Mouse (Mus musculus): ENCODE measurements around the gene Fam102b. TPM values are rescaled to one million over a fixed set of nuclear protein-coding genes. Genes with fewer than 3 reads are reported as not detected.

Gene Fam102b
- total and polyA plus RNA-seq, 3 experiments = 0.01 to 0.15 (median 0.11) TPM

DNA sequence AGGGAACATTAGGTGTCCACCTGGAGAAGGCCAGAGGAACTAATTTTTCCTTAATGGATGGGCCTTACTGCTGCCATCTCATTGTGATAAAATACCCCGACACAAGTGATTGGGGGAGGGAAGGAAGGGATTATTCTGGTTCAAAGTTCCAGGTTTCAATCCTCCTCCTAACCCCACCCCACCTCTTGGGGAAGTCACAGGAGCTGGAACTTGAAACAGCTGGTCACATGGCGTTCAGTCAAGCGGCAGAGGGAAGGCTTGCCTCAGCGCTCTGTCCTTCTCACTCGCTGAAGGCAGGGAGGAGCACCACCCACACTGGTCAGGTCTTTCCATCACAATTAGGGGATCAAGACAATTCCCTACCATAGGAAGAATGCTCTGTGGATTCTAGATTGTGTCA is 88.7 kb downstream of the Fam102b start:
- Histone ChIP-seq H3K9me3 (replicated peaks) (peaks cover 9% of the 10 kb centered on the region), H3K4me1 (ENCODE audit: insufficient read depth, low read depth, low read length) (no peaks in the 10 kb centered on the region), H3K36me3 (replicated peaks) (no peaks in the 10 kb centered on the region), H3K4me3 (ENCODE audit: low read depth, low read length) (no peak overlapping the region), H3K27me3 (ENCODE audit: insufficient read depth, low read length) (no peaks in the 10 kb centered on the region)
- TF ChIP-seq CTCF (IDR thresholded peaks at IDR 0.05; ENCODE audit: low read depth, low read length) = no peak
- TF ChIP-seq POLR2AphosphoS5 (IDR thresholded peaks at IDR 0.05; ENCODE audit: insufficient replicate concordance, low read depth, low read length) = no peak
- no peak for TF ChIP-seq GATA2 (IDR thresholded peaks at IDR 0.05; ENCODE audit: borderline replicate concordance, low read depth, low read length)
- no peak for TF ChIP-seq TAL1 (conservative IDR thresholded peaks at IDR 0.05; ENCODE audit: low read depth, low read length)
- TF ChIP-seq GATA1 (IDR thresholded peaks at IDR 0.05; ENCODE audit: borderline replicate concordance, low read length) = no peak
- ATAC-seq (ENCODE audit: extremely low read depth, insufficient number of reproducible peaks, low FRiP score, poor library complexity, severe bottlenecking) (no peak), DNase-seq (ENCODE audit: low spot score) (no peak)

DNA sequence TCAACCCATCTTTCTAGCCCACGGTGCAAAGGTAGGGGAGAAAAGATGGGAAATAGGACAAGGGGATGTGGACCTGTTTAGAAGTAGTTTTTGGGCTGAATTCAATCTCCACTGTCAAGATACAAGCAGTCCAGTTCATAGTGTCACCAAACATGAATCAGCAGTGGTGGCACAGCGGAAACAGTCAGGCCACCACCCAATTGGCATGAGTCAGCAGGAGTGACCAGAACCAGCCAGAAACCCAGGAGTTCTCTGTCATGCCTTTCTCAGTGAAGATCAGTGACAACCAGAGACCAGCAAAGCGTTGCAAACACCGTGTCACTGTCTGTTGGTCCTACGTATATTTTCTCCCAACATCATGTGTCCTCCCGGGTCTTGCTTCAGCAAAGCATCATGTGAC is 93.8 kb downstream of the Fam102b start:
- no peak for ATAC-seq (ENCODE audit: extremely low read depth, insufficient number of reproducible peaks, low FRiP score, poor library complexity, severe bottlenecking)

DNA sequence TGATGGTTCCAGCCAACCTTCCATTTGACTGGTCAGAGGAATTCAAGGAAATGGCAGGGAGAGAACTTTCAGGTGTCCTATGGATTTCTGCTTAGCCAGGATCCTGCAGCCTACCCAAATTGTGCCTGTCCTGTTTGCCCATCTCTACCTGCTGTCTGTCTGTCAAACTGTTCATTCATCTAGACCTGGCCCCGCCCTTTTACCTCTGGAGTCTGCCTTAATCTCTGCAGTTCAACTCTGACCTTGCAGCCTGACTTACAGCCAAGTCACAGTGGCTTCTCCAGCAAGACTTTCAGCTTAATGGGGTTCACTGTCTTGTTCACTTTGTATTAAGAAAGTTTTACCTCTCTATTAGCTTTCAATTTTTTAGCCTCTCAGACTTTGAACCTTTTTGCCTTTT is 101.1 kb downstream of the Fam102b start:
- ATAC-seq (ENCODE audit: extremely low read depth, insufficient number of reproducible peaks, low FRiP score, poor library complexity, severe bottlenecking) = no peak
- H3K36me3 ChIP-seq (replicated peaks) = no peaks in the 10 kb centered on the region

More for the DNA sequence above, 93.8 kb downstream of the Fam102b start:
- no peak overlapping the region for H3K4me3 ChIP-seq (ENCODE audit: low read depth, low read length)
- no peaks in the 10 kb centered on the region for H3K36me3 ChIP-seq (replicated peaks)
- no peak for TF ChIP-seq GATA2 (IDR thresholded peaks at IDR 0.05; ENCODE audit: borderline replicate concordance, low read depth, low read length)
- no peak for TF ChIP-seq POLR2AphosphoS5 (IDR thresholded peaks at IDR 0.05; ENCODE audit: insufficient replicate concordance, low read depth, low read length)
- TF ChIP-seq GATA1 (IDR thresholded peaks at IDR 0.05; ENCODE audit: borderline replicate concordance, low read length) = no peak
- TF ChIP-seq TAL1 (conservative IDR thresholded peaks at IDR 0.05; ENCODE audit: low read depth, low read length) = no peak
- no peak for TF ChIP-seq CTCF (IDR thresholded peaks at IDR 0.05; ENCODE audit: low read depth, low read length)
- H3K27me3 ChIP-seq (ENCODE audit: insufficient read depth, low read length) = no peaks in the 10 kb centered on the region
- H3K4me1 ChIP-seq (ENCODE audit: insufficient read depth, low read depth, low read length) = no peaks in the 10 kb centered on the region
- DNase-seq (ENCODE audit: low spot score) = no peak
- no peaks in the 10 kb centered on the region for H3K9me3 ChIP-seq (replicated peaks)

DNA sequence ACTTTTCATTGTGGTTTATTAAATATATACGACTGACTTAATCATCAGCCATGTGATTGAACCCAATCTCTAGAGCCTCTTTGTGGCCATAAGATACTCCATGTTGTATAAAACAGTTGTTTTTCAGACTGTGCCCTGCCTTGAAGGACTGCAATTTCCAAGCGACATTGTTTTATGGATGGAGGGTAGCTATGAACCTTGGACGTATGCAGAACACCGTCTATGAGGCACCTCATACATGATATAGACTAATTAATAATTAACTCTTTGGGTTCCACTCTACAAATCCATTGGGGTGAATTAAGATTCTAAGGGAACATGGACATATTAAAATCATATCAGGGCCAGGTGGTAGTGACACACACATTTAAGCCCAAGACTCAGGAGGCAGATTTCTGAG is 101.7 kb downstream of the Fam102b start:
- no peak overlapping the region for H3K4me3 ChIP-seq (ENCODE audit: low read depth, low read length)
- TF ChIP-seq CTCF (IDR thresholded peaks at IDR 0.05; ENCODE audit: low read depth, low read length) (no peak), GATA1 (IDR thresholded peaks at IDR 0.05; ENCODE audit: borderline replicate concordance, low read length) (no peak), GATA2 (IDR thresholded peaks at IDR 0.05; ENCODE audit: borderline replicate concordance, low read depth, low read length) (no peak), POLR2AphosphoS5 (IDR thresholded peaks at IDR 0.05; ENCODE audit: insufficient replicate concordance, low read depth, low read length) (no peak), TAL1 (conservative IDR thresholded peaks at IDR 0.05; ENCODE audit: low read depth, low read length) (no peak)
- no peaks in the 10 kb centered on the region for H3K36me3 ChIP-seq (replicated peaks)
- ATAC-seq (ENCODE audit: extremely low read depth, insufficient number of reproducible peaks, low FRiP score, poor library complexity, severe bottlenecking) (no peak), DNase-seq (ENCODE audit: low spot score) (no peak)
- H3K4me1 ChIP-seq (ENCODE audit: insufficient read depth, low read depth, low read length) = no peaks in the 10 kb centered on the region
- no peaks in the 10 kb centered on the region for H3K9me3 ChIP-seq (replicated peaks)
- H3K27me3 ChIP-seq (ENCODE audit: insufficient read depth, low read length) = no peaks in the 10 kb centered on the region; the same call in 1 of the 2 replicates

More for the DNA sequence above, 101.1 kb downstream of the Fam102b start:
- Histone ChIP-seq H3K27me3 (ENCODE audit: insufficient read depth, low read length) (no peaks in the 10 kb centered on the region), H3K9me3 (replicated peaks) (no peaks in the 10 kb centered on the region), H3K4me3 (ENCODE audit: low read depth, low read length) (no peak overlapping the region), H3K4me1 (ENCODE audit: insufficient read depth, low read depth, low read length) (no peaks in the 10 kb centered on the region)
- no peak for DNase-seq (ENCODE audit: low spot score)
- TF ChIP-seq TAL1 (conservative IDR thresholded peaks at IDR 0.05; ENCODE audit: low read depth, low read length) (no peak), GATA1 (IDR thresholded peaks at IDR 0.05; ENCODE audit: borderline replicate concordance, low read length) (no peak), CTCF (IDR thresholded peaks at IDR 0.05; ENCODE audit: low read depth, low read length) (no peak), POLR2AphosphoS5 (IDR thresholded peaks at IDR 0.05; ENCODE audit: insufficient replicate concordance, low read depth, low read length) (no peak), GATA2 (IDR thresholded peaks at IDR 0.05; ENCODE audit: borderline replicate concordance, low read depth, low read length) (no peak)

DNA sequence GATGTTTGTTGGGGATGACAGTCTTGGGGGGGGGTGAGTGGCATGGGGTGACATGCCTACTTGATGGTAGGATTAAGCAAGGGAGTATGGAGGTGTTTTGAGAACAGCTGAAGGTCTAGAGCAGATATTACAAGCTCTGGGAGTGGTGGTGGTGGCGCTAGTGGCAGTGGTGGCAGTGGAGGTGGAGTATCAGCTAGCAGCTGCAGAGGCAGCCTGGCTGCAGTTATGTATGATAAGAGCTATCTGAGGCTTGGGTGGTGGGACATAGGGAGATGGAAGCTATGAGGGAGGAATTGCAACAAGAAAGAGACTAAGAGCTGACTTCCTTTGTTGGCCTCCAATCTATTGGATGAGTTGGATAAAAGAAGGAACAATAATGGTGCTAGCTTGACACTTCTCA is 105.6 kb downstream of the Fam102b start:
- no peaks in the 10 kb centered on the region for H3K9me3 ChIP-seq (replicated peaks)
- no peak for TF ChIP-seq GATA1 (IDR thresholded peaks at IDR 0.05; ENCODE audit: borderline replicate concordance, low read length)
- no peak for TF ChIP-seq CTCF (IDR thresholded peaks at IDR 0.05; ENCODE audit: low read depth, low read length)
- TF ChIP-seq GATA2 (IDR thresholded peaks at IDR 0.05; ENCODE audit: borderline replicate concordance, low read depth, low read length) = no peak
- no peak for TF ChIP-seq POLR2AphosphoS5 (IDR thresholded peaks at IDR 0.05; ENCODE audit: insufficient replicate concordance, low read depth, low read length)
- TF ChIP-seq TAL1 (conservative IDR thresholded peaks at IDR 0.05; ENCODE audit: low read depth, low read length) = no peak
- no peak overlapping the region for H3K4me3 ChIP-seq (ENCODE audit: low read depth, low read length)
- ATAC-seq (ENCODE audit: extremely low read depth, insufficient number of reproducible peaks, low FRiP score, poor library complexity, severe bottlenecking) (no peak), DNase-seq (ENCODE audit: low spot score) (no peak)
- H3K4me1 ChIP-seq (ENCODE audit: insufficient read depth, low read depth, low read length) = peaks cover under 1% of the 10 kb centered on the region; the same call in 1 of the 2 replicates
- no peaks in the 10 kb centered on the region for H3K36me3 ChIP-seq (replicated peaks)
- H3K27me3 ChIP-seq (ENCODE audit: insufficient read depth, low read length) = peaks cover 6% of the 10 kb centered on the region; the same call in 1 of the 2 replicates

Other genes with a start within 250 kb of the Fam102b start
- 35.6 and 36.7 TPM in 2 replicates for gene Stxbp3, start 187.1 kb downstream of the Fam102b start, total RNA-seq (2014; fragmentation: Nextera tagmentation)
- 27.9 and 28.3 TPM in 2 replicates for gene Stxbp3, start 187.1 kb downstream of the Fam102b start, total RNA-seq (2017)
- 8.6 and 9.4 TPM in 2 replicates for gene Stxbp3, start 187.1 kb downstream of the Fam102b start, polyA plus RNA-seq (2012)
- gene Fndc7, start 137.6 kb downstream of the Fam102b start, total RNA-seq (2014; fragmentation: Nextera tagmentation) = not detected in 2 replicates
- 0.16 and 0.17 TPM in 2 replicates for gene Fndc7, start 137.6 kb downstream of the Fam102b start, total RNA-seq (2017)
- gene Fndc7, start 137.6 kb downstream of the Fam102b start, polyA plus RNA-seq (2012) = not detected in 2 replicates
- gene Prpf38b, start 115.9 kb downstream of the Fam102b start, total RNA-seq (2014; fragmentation: Nextera tagmentation) = 216 and 235 TPM in 2 replicates
- 151 and 226 TPM in 2 replicates for gene Prpf38b, start 115.9 kb downstream of the Fam102b start, total RNA-seq (2017)
- 117 and 122 TPM in 2 replicates for gene Prpf38b, start 115.9 kb downstream of the Fam102b start, polyA plus RNA-seq (2012)
- not detected in 2 replicates for gene Henmt1, start 87.7 kb downstream of the Fam102b start, total RNA-seq (2014; fragmentation: Nextera tagmentation)
- gene Henmt1, start 87.7 kb downstream of the Fam102b start, total RNA-seq (2017) = 0.06 and 0.22 TPM in 2 replicates
- gene Henmt1, start 87.7 kb downstream of the Fam102b start, polyA plus RNA-seq (2012) = not detected in 2 replicates
- not detected in 2 replicates for gene Gm9857, start 87.2 kb downstream of the Fam102b start, total RNA-seq (2014; fragmentation: Nextera tagmentation)
- not detected in 2 replicates for gene Gm9857, start 87.2 kb downstream of the Fam102b start, total RNA-seq (2017)
- gene Gm9857, start 87.2 kb downstream of the Fam102b start, polyA plus RNA-seq (2012) = not detected in 2 replicates
- not detected in 2 replicates for gene Slc25a54, start 52.9 kb upstream of the Fam102b start, total RNA-seq (2014; fragmentation: Nextera tagmentation)
- not detected in 2 replicates for gene Slc25a54, start 52.9 kb upstream of the Fam102b start, total RNA-seq (2017)
- gene Slc25a54, start 52.9 kb upstream of the Fam102b start, polyA plus RNA-seq (2012) = not detected in 2 replicates
- gene Slc25a24, start 95.5 kb upstream of the Fam102b start, total RNA-seq (2014; fragmentation: Nextera tagmentation) = 11.6 TPM in 1 of 2 replicates, not detected in the other
- gene Slc25a24, start 95.5 kb upstream of the Fam102b start, total RNA-seq (2017) = 0.11 TPM in 1 of 2 replicates, not detected in the other
- gene Slc25a24, start 95.5 kb upstream of the Fam102b start, polyA plus RNA-seq (2012) = not detected in 2 replicates